Mouse (Mus musculus) liver, embryonic 14.5 days (tissue): ENCODE results near the gene Ndrg4.

Experiments
- CTCF ChIP-seq: IDR thresholded peaks from 2 replicates; pipeline ENCODE4 v1.5.1; 2016; ENCODE audit warnings: antibody characterized with exemption, low read depth, control low read depth
- EP300 ChIP-seq: IDR thresholded peaks from 2 replicates; pipeline ENCODE4 v1.6.1; 2016; ENCODE audit warnings: antibody characterized with exemption, low read depth

DNA sequence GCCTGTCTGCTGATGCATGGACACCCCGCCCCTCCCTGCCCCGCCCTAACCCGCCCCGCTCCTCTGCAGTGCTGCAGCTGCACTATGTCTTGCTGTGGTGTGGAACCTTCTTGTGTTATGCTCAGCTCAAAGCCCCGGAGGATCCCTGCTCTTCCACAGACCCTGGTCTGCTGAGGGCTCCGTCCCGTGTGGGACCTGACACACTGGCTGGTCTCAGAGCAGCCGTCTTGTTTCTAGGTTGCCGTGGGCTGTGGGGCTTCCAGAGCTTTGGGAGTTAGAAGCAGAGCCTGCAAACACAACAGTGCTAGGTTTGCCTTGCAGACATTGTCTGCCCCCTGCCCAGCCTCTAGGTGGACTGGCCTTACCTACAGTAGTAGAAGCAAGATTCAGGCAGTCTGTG is 35.6 kb downstream of the Ndrg4 start:
- no peak for TF ChIP-seq CTCF
- no peak for TF ChIP-seq EP300
